Mouse (Mus musculus): ENCODE results near the gene Pus7l. TPM values are rescaled to one million over a fixed set of nuclear protein-coding genes. Genes with fewer than 3 reads are reported as not detected.

Pus7l gene
- polyA plus RNA-seq, 1 experiment from 2014 or later = 3.9 TPM

DNA sequence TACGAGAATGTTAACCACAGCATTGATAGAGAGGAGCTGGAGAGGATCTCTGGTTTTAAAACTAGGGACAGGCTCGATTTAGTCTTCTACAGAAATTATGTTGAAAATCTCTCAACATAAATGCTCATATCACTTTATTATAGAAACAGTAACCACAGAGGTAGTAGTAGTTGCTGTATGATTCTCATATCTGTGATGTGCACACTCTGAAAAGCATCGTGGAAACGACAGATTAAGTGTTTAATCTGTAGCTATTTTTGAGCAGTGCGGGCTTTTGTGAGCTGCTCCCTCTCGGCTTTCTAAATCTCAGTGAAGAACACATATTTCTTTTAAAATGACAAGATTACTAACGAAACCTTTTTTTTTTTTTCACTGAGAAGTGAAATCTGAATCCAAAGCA lies 7.8 kb downstream of the Pus7l start:
- H3K27me3 ChIP-seq = no peaks in the 10 kb centered on the region
- ATAC-seq (replicated peaks; ENCODE audit: insufficient number of reproducible peaks, insufficient read depth, low FRiP score, low read depth) = no peak

GRCm38 (mm10) chr15:94532956-94533355 lies 10.4 kb downstream of the Pus7l start:
- Histone ChIP-seq H3K4me3 (no peak overlapping the region), H3K27me3 (no peaks in the 10 kb centered on the region), H3K9me3 (replicated peaks) (no peaks in the 10 kb centered on the region), H3K9ac (no peak overlapping the region), H3K27ac (no peak overlapping the region), H3K4me1 (replicated peaks) (no peaks in the 10 kb centered on the region), H3K36me3 (no peaks in the 10 kb centered on the region; the same call in 1 of the 2 replicates), H3K4me2 (no peak overlapping the region)
- 88% methylated on average over 6 of the region's 6 CpGs for WGBS
- no peak for ATAC-seq (replicated peaks; ENCODE audit: insufficient number of reproducible peaks, insufficient read depth, low FRiP score, low read depth)

More for the DNA sequence above, 7.8 kb downstream of the Pus7l start:
- Histone ChIP-seq H3K4me2 (no peak overlapping the region), H3K9me3 (replicated peaks) (no peaks in the 10 kb centered on the region), H3K4me3 (no peak overlapping the region), H3K9ac (no peak overlapping the region), H3K4me1 (replicated peaks) (no peaks in the 10 kb centered on the region), H3K36me3 (no peaks in the 10 kb centered on the region; the same call in 1 of the 2 replicates), H3K27ac (no peak overlapping the region)
- WGBS = 77% methylated on average over 7 of the region's 7 CpGs

DNA sequence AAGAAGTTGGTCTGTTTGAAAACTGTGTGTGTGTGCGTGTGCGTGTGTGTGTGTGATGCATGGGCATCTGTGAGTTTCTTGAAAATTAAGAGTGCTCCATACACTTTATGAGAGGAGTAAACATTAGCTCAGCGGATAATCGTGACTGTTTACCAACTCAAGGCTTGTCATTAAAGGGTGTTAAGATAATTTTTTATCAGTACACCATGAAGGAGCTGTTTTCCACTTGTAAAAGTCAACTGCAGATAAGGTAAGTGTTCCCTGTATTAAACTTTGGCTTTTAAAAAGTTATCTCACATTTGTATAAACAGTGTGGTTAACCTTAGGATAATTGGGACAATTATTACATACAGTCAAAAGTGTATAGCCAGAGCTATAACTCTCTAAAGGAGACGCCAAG lies 11.0 kb downstream of the Pus7l start:
- Histone ChIP-seq H3K9me3 (replicated peaks) (no peaks in the 10 kb centered on the region), H3K4me3 (no peak overlapping the region), H3K27me3 (no peaks in the 10 kb centered on the region), H3K4me2 (no peak overlapping the region), H3K9ac (no peak overlapping the region), H3K27ac (no peak overlapping the region), H3K36me3 (no peaks in the 10 kb centered on the region; the same call in 1 of the 2 replicates), H3K4me1 (replicated peaks) (no peaks in the 10 kb centered on the region)
- ATAC-seq (replicated peaks; ENCODE audit: insufficient number of reproducible peaks, insufficient read depth, low FRiP score, low read depth) = no peak
- WGBS = 77% methylated on average over 5 of the region's 5 CpGs

GRCm38 (mm10) chr15:94530519-94530918 lies 12.8 kb downstream of the Pus7l start:
- no peak overlapping the region for H3K9ac ChIP-seq
- H3K9me3 ChIP-seq (replicated peaks) = no peaks in the 10 kb centered on the region
- no peak overlapping the region for H3K4me2 ChIP-seq
- H3K4me3 ChIP-seq = no peak overlapping the region
- H3K27ac ChIP-seq = no peak overlapping the region
- no peak for ATAC-seq (replicated peaks; ENCODE audit: insufficient number of reproducible peaks, insufficient read depth, low FRiP score, low read depth)
- no peaks in the 10 kb centered on the region for H3K4me1 ChIP-seq (replicated peaks)
- 76% methylated on average over 3 of the region's 3 CpGs for WGBS
- H3K27me3 ChIP-seq = no peaks in the 10 kb centered on the region
- peaks cover 3% of the 10 kb centered on the region; the same call in 1 of the 2 replicates for H3K36me3 ChIP-seq

DNA sequence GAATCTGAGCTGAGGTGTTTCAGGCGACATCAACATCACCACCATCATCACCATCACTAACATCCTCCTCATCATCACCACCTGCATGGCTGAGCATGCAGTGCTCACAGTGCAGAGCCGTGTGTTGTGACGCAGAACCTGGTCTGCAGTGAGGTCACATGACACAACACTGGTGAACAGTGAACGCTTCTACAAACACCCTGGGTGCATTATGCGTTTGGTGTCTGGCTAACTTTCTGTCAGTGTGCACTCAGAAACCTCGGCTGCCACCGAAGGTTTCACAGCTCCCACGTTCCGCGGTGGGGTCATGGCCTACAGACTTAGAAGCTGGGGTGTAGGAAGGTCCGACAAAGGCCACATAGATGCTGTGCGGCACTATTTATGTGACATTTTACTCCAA lies 18.4 kb downstream of the Pus7l start:
- no peaks in the 10 kb centered on the region for H3K27me3 ChIP-seq
- 81% methylated on average over 12 of the region's 12 CpGs for WGBS
- no peaks in the 10 kb centered on the region for H3K4me1 ChIP-seq (replicated peaks)
- no peak overlapping the region for H3K9ac ChIP-seq
- ATAC-seq (replicated peaks; ENCODE audit: insufficient number of reproducible peaks, insufficient read depth, low FRiP score, low read depth) = no peak
- H3K27ac ChIP-seq = no peak overlapping the region
- H3K4me2 ChIP-seq = no peak overlapping the region
- 0 out of 2 replicates have a peak, but pooled peaks cover 3% of the 10 kb centered on the region for H3K36me3 ChIP-seq
- no peak overlapping the region for H3K4me3 ChIP-seq
- H3K9me3 ChIP-seq (replicated peaks) = no peaks in the 10 kb centered on the region

DNA sequence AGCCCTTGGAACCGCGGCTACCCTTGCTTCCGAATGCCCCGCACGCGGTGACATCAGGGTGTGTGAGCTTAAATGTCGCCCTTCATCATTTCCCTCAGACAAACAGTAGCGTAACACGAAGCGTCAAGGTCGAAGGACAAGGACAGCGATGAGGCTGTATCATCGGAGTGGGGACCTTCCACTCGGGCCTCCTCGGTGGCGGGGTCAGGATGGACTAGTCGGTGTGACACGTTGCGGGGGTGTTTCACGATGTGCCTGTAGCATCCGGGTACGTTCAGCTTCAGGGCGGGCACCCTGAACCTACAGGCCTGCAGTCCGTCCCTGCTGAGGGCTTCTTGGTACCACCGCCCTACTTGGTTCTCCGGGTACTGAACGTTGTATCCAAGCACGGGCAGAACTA lies 20.1 kb downstream of the Pus7l start:
- 80% methylated on average over 28 of the region's 28 CpGs for WGBS
- Histone ChIP-seq H3K4me3 (no peak overlapping the region), H3K27me3 (no peaks in the 10 kb centered on the region), H3K4me1 (replicated peaks) (no peaks in the 10 kb centered on the region), H3K9me3 (replicated peaks) (no peaks in the 10 kb centered on the region), H3K9ac (no peak overlapping the region), H3K27ac (no peak overlapping the region), H3K36me3 (0 out of 2 replicates have a peak, but pooled peaks cover 3% of the 10 kb centered on the region), H3K4me2 (no peak overlapping the region)
- ATAC-seq (replicated peaks; ENCODE audit: insufficient number of reproducible peaks, insufficient read depth, low FRiP score, low read depth) = no peak

- ATAC-seq (replicated peaks; ENCODE audit: insufficient number of reproducible peaks, insufficient read depth, low FRiP score, low read depth) = no peak
- Histone ChIP-seq H3K9ac (no peak overlapping the region), H3K4me1 (replicated peaks) (no peaks in the 10 kb centered on the region), H3K4me3 (no peak overlapping the region), H3K27ac (no peak overlapping the region), H3K9me3 (replicated peaks) (no peaks in the 10 kb centered on the region), H3K27me3 (no peaks in the 10 kb centered on the region), H3K36me3 (no peaks in the 10 kb centered on the region), H3K4me2 (no peak overlapping the region)
- 66% methylated on average over 5 of the region's 5 CpGs for WGBS
Measured at GRCm38 (mm10) chr15:94520959-94521358, 22.4 kb downstream of the Pus7l start.

GRCm38 (mm10) chr15:94520205-94520900 lies 23.0 kb downstream of the Pus7l start:
- 33% methylated on average over 9 of the region's 9 CpGs for WGBS
- Histone ChIP-seq H3K9ac (no peak overlapping the region), H3K36me3 (no peaks in the 10 kb centered on the region), H3K4me3 (no peak overlapping the region), H3K4me2 (no peak overlapping the region), H3K4me1 (replicated peaks) (no peaks in the 10 kb centered on the region), H3K27ac (no peak overlapping the region), H3K9me3 (replicated peaks) (no peaks in the 10 kb centered on the region), H3K27me3 (no peaks in the 10 kb centered on the region)
- no peak for ATAC-seq (replicated peaks; ENCODE audit: insufficient number of reproducible peaks, insufficient read depth, low FRiP score, low read depth)

DNA sequence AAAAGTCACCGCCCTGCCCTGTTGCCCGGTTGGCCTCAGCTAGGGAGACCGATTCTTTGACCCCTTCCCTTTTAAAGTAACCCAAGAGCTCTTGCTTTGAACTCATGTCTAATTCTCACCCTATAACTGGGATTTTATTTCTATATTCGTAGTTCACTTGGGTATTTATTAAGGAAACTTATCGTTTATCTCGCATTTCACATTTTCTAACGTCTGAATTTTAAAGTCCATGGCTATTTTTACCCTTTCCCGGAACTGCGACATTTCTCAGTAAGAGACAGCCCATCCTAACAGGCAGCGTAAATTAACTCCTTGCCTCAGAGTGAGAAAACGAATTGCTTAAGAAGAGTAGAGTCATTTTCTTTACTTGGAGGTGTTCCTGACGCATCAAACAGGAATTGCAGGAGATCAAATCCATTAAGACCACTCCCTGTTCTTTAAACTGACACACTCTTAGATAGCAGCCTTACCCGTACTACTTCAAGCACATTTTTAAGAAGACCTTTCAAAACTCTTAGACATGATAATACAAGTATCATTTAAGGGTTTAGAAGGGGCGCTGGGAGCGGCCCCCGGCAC lies 25.3 kb downstream of the Pus7l start:
- H3K27ac ChIP-seq = no peak overlapping the region
- ATAC-seq (replicated peaks; ENCODE audit: insufficient number of reproducible peaks, insufficient read depth, low FRiP score, low read depth) = no peak
- no peaks in the 10 kb centered on the region for H3K27me3 ChIP-seq
- H3K9me3 ChIP-seq (replicated peaks) = no peaks in the 10 kb centered on the region
- H3K9ac ChIP-seq = no peak overlapping the region
- H3K4me3 ChIP-seq = no peak overlapping the region
- 0 out of 2 replicates have a peak overlapping the region, but pooled peaks have one; percentile 8 for H3K4me2 ChIP-seq
- no peaks in the 10 kb centered on the region for H3K4me1 ChIP-seq (replicated peaks)
- H3K36me3 ChIP-seq = no peaks in the 10 kb centered on the region
- WGBS = 66% methylated on average over 16 of the region's 16 CpGs

- Histone ChIP-seq H3K9me3 (replicated peaks) (no peaks in the 10 kb centered on the region; the same call in 1 of the 2 replicates), H3K27ac (no peak overlapping the region), H3K36me3 (no peaks in the 10 kb centered on the region), H3K27me3 (no peaks in the 10 kb centered on the region), H3K4me1 (replicated peaks) (no peaks in the 10 kb centered on the region), H3K4me2 (no peak overlapping the region), H3K9ac (no peak overlapping the region), H3K4me3 (no peak overlapping the region)
- 70% methylated on average over 12 of the region's 12 CpGs for WGBS
- ATAC-seq (replicated peaks; ENCODE audit: insufficient number of reproducible peaks, insufficient read depth, low FRiP score, low read depth) = no peak
Measured at GRCm38 (mm10) chr15:94503451-94504215, 39.7 kb downstream of the Pus7l start.

DNA sequence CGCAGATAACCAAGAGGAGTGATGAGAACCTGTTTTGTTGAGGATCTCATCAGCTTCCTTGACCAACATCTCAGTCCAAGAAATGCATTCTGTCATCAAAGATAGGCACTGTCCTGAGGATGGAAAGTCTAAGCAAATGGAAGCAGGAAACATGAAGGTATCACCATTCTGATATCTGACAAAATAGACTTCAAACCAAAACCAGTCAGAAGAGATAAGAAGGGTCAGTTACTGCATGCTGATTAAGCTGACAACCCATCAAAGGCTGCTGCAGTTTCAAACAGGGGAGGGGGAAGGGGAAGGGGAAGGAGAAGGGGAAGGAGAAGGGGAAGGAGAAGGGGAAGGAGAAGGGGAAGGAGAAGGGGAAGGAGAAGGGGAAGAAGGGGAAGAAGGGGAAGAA lies 44.1 kb downstream of the Pus7l start:
- no peak overlapping the region for H3K9ac ChIP-seq
- no peaks in the 10 kb centered on the region; the same call in 1 of the 2 replicates for H3K9me3 ChIP-seq (replicated peaks)
- H3K27ac ChIP-seq = no peak overlapping the region
- H3K4me3 ChIP-seq = no peak overlapping the region
- ATAC-seq (replicated peaks; ENCODE audit: insufficient number of reproducible peaks, insufficient read depth, low FRiP score, low read depth) = no peak
- H3K27me3 ChIP-seq = no peaks in the 10 kb centered on the region
- 50% methylated on average over 1 of the region's 1 CpGs for WGBS
- no peaks in the 10 kb centered on the region for H3K4me1 ChIP-seq (replicated peaks)
- H3K4me2 ChIP-seq = no peak overlapping the region
- H3K36me3 ChIP-seq = no peaks in the 10 kb centered on the region
